Mouse (Mus musculus): ENCODE measurements around the gene Adcy7. TPM values are rescaled to one million over a fixed set of nuclear protein-coding genes. Genes with fewer than 3 reads are reported as not detected.
A peak's percentile ranks its signal among the peaks of the same experiment; 100 is the strongest.

Gene Adcy7
- polyA plus RNA-seq, 1 experiment from 2014 or later = 2.3 TPM

- Histone ChIP-seq H3K27me3 (replicated peaks; ENCODE audit: control insufficient read depth, insufficient read depth, low read length) (no peaks in the 10 kb centered on the region), H3K4me1 (replicated peaks; ENCODE audit: control insufficient read depth, insufficient read depth, low read length) (no peaks in the 10 kb centered on the region), H3K9me3 (ENCODE audit: control insufficient read depth) (no peaks in the 10 kb centered on the region), H3K9ac (ENCODE audit: low read depth, low read length) (no peak overlapping the region), H3K4me2 (replicated peaks; ENCODE audit: low read depth) (no peak overlapping the region), H3K4me3 (ENCODE audit: low read depth, low read length) (no peak overlapping the region), H3K36me3 (ENCODE audit: control insufficient read depth, insufficient read depth) (no peaks in the 10 kb centered on the region), H3K27ac (ENCODE audit: low read depth, low read length) (no peak overlapping the region)
- TF ChIP-seq CTCF (IDR thresholded peaks at IDR 0.05; ENCODE audit: low read depth) = no peak
- no peak for ATAC-seq
- WGBS = 60% methylated on average over 7 of the region's 7 CpGs
Observed at GRCm38 (mm10) chr8:88280904-88281303, 8.7 kb downstream of the Adcy7 start.

- Histone ChIP-seq H3K27ac (ENCODE audit: low read depth, low read length) (no peak overlapping the region), H3K9me3 (ENCODE audit: control insufficient read depth) (no peaks in the 10 kb centered on the region), H3K9ac (ENCODE audit: low read depth, low read length) (no peak overlapping the region), H3K27me3 (replicated peaks; ENCODE audit: control insufficient read depth, insufficient read depth, low read length) (no peaks in the 10 kb centered on the region), H3K4me2 (replicated peaks; ENCODE audit: low read depth) (no peak overlapping the region), H3K4me1 (replicated peaks; ENCODE audit: control insufficient read depth, insufficient read depth, low read length) (no peaks in the 10 kb centered on the region), H3K4me3 (ENCODE audit: low read depth, low read length) (no peak overlapping the region), H3K36me3 (ENCODE audit: control insufficient read depth, insufficient read depth) (no peaks in the 10 kb centered on the region)
- TF ChIP-seq CTCF (IDR thresholded peaks at IDR 0.05; ENCODE audit: low read depth) = no peak
- WGBS = 37% methylated on average over 8 of the region's 8 CpGs
- ATAC-seq = no peak
Observed at GRCm38 (mm10) chr8:88282684-88283083, 10.5 kb downstream of the Adcy7 start.

GRCm38 (mm10) chr8:88283243-88284115 is 11.3 kb downstream of the Adcy7 start:
- no peak for TF ChIP-seq CTCF (IDR thresholded peaks at IDR 0.05; ENCODE audit: low read depth)
- H3K9ac ChIP-seq (ENCODE audit: low read depth, low read length) = no peak overlapping the region
- H3K4me2 ChIP-seq (replicated peaks; ENCODE audit: low read depth) = no peak overlapping the region
- ATAC-seq = no peak
- no peaks in the 10 kb centered on the region for H3K4me1 ChIP-seq (replicated peaks; ENCODE audit: control insufficient read depth, insufficient read depth, low read length)
- no peak overlapping the region for H3K4me3 ChIP-seq (ENCODE audit: low read depth, low read length)
- WGBS = 84% methylated on average over 13 of the region's 13 CpGs
- H3K9me3 ChIP-seq (ENCODE audit: control insufficient read depth) = no peaks in the 10 kb centered on the region
- no peaks in the 10 kb centered on the region for H3K36me3 ChIP-seq (ENCODE audit: control insufficient read depth, insufficient read depth)
- H3K27me3 ChIP-seq (replicated peaks; ENCODE audit: control insufficient read depth, insufficient read depth, low read length) = no peaks in the 10 kb centered on the region
- H3K27ac ChIP-seq (ENCODE audit: low read depth, low read length) = no peak overlapping the region

GRCm38 (mm10) chr8:88284738-88285137 is 12.5 kb downstream of the Adcy7 start:
- no peak overlapping the region for H3K4me3 ChIP-seq (ENCODE audit: low read depth, low read length)
- no peak for ATAC-seq
- H3K27ac ChIP-seq (ENCODE audit: low read depth, low read length) = no peak overlapping the region
- WGBS = 45% methylated on average over 7 of the region's 7 CpGs
- no peaks in the 10 kb centered on the region for H3K27me3 ChIP-seq (replicated peaks; ENCODE audit: control insufficient read depth, insufficient read depth, low read length)
- TF ChIP-seq CTCF (IDR thresholded peaks at IDR 0.05; ENCODE audit: low read depth) = no peak
- no peak overlapping the region for H3K4me2 ChIP-seq (replicated peaks; ENCODE audit: low read depth)
- H3K4me1 ChIP-seq (replicated peaks; ENCODE audit: control insufficient read depth, insufficient read depth, low read length) = no peaks in the 10 kb centered on the region
- no peaks in the 10 kb centered on the region for H3K9me3 ChIP-seq (ENCODE audit: control insufficient read depth)
- no peaks in the 10 kb centered on the region for H3K36me3 ChIP-seq (ENCODE audit: control insufficient read depth, insufficient read depth)
- no peak overlapping the region for H3K9ac ChIP-seq (ENCODE audit: low read depth, low read length)

GRCm38 (mm10) chr8:88285469-88286356 is 13.5 kb downstream of the Adcy7 start:
- Histone ChIP-seq H3K4me1 (replicated peaks; ENCODE audit: control insufficient read depth, insufficient read depth, low read length) (no peaks in the 10 kb centered on the region), H3K36me3 (ENCODE audit: control insufficient read depth, insufficient read depth) (no peaks in the 10 kb centered on the region), H3K27me3 (replicated peaks; ENCODE audit: control insufficient read depth, insufficient read depth, low read length) (no peaks in the 10 kb centered on the region), H3K4me3 (ENCODE audit: low read depth, low read length) (no peak overlapping the region), H3K9ac (ENCODE audit: low read depth, low read length) (no peak overlapping the region), H3K9me3 (ENCODE audit: control insufficient read depth) (no peaks in the 10 kb centered on the region), H3K27ac (ENCODE audit: low read depth, low read length) (no peak overlapping the region), H3K4me2 (replicated peaks; ENCODE audit: low read depth) (no peak overlapping the region)
- 85% methylated on average over 7 of the region's 8 CpGs for WGBS
- TF ChIP-seq CTCF (IDR thresholded peaks at IDR 0.05; ENCODE audit: low read depth) = peak; percentile 47
- no peak for ATAC-seq

GRCm38 (mm10) chr8:88286421-88286960 is 14.3 kb downstream of the Adcy7 start:
- Histone ChIP-seq H3K4me3 (ENCODE audit: low read depth, low read length) (no peak overlapping the region), H3K27me3 (replicated peaks; ENCODE audit: control insufficient read depth, insufficient read depth, low read length) (no peaks in the 10 kb centered on the region), H3K9me3 (ENCODE audit: control insufficient read depth) (no peaks in the 10 kb centered on the region), H3K9ac (ENCODE audit: low read depth, low read length) (no peak overlapping the region), H3K27ac (ENCODE audit: low read depth, low read length) (no peak overlapping the region), H3K4me2 (replicated peaks; ENCODE audit: low read depth) (no peak overlapping the region), H3K36me3 (ENCODE audit: control insufficient read depth, insufficient read depth) (no peaks in the 10 kb centered on the region), H3K4me1 (replicated peaks; ENCODE audit: control insufficient read depth, insufficient read depth, low read length) (no peaks in the 10 kb centered on the region)
- WGBS = 86% methylated on average over 14 of the region's 14 CpGs
- ATAC-seq = no peak
- no peak for TF ChIP-seq CTCF (IDR thresholded peaks at IDR 0.05; ENCODE audit: low read depth)

Measured in intestine, postnatal 0 days (tissue).